Mouse (Mus musculus) layer of hippocampus, adult 8-10 months (tissue): Measurements from ENCODE around the gene Foxe1. TPM values are rescaled to one million over a fixed set of nuclear protein-coding genes. Genes with fewer than 3 reads are reported as not detected.
A peak's percentile ranks its signal among the peaks of the same experiment; 100 is the strongest.

Source experiments
- DNase-seq, 2 experiments: peaks; one replicate each; pipeline ENCODE4 v3.0.0; 2022; ENCODE audit warnings: low spot score in 2 of 2
- total RNA-seq, 4 experiments: library from RNA; stranded (reverse); gene quantifications; 2 replicates each; pipeline ENCODE4 v1.2.4; 2022

The Foxe1 gene
- total RNA-seq, result not detected

- no peak for DNase-seq
Measured at GRCm38 (mm10) chr4:46343596-46344260, at the start of gene Foxe1. TSS of gene Foxe1 (plus strand) at chr4:46343609.

- DNase-seq, result peak; percentile 7 to 9
Measured at GRCm38 (mm10) chr4:46304071-46304470, 39.3 kb upstream of the Foxe1 start.

GRCm38 (mm10) chr4:46304757-46305384 lies 38.5 kb upstream of the Foxe1 start:
- DNase-seq, result peak; percentile 26 to 76

- DNase-seq, result no peak
Measured at GRCm38 (mm10) chr4:46305436-46305835, 38.0 kb upstream of the Foxe1 start.

GRCm38 (mm10) chr4:46307341-46307740 lies 36.1 kb upstream of the Foxe1 start:
- DNase-seq, result peak; percentile 32 to 40

- no peak for DNase-seq
Measured at GRCm38 (mm10) chr4:46307869-46308268, 35.5 kb upstream of the Foxe1 start.

GRCm38 (mm10) chr4:46311631-46312030 lies 31.8 kb upstream of the Foxe1 start:
- no peak for DNase-seq

GRCm38 (mm10) chr4:46321730-46322389 lies 21.5 kb upstream of the Foxe1 start:
- no peak for DNase-seq

- DNase-seq, result no peak
Measured at GRCm38 (mm10) chr4:46322715-46323114, 20.7 kb upstream of the Foxe1 start.

GRCm38 (mm10) chr4:46328906-46329305 lies 14.5 kb upstream of the Foxe1 start:
- DNase-seq, result no peak

- no peak for DNase-seq
Measured at GRCm38 (mm10) chr4:46335846-46336245, 7.6 kb upstream of the Foxe1 start.

GRCm38 (mm10) chr4:46337990-46338389 lies 5.4 kb upstream of the Foxe1 start:
- DNase-seq, result no peak

- DNase-seq, result no peak
Measured at GRCm38 (mm10) chr4:46339026-46339425, 4.4 kb upstream of the Foxe1 start.

GRCm38 (mm10) chr4:46339584-46339983 lies 3.8 kb upstream of the Foxe1 start:
- no peak for DNase-seq

GRCm38 (mm10) chr4:46341831-46342680 lies 1.4 kb upstream of the Foxe1 start:
- DNase-seq, result no peak

GRCm38 (mm10) chr4:46342711-46343286 lies 610 bp upstream of the Foxe1 start:
- DNase-seq, result no peak

- no peak for DNase-seq
Measured at GRCm38 (mm10) chr4:46344288-46344687, 879 bp downstream of the Foxe1 start.

- no peak for DNase-seq
Measured at GRCm38 (mm10) chr4:46345056-46345772, 1.8 kb downstream of the Foxe1 start.

GRCm38 (mm10) chr4:46345773-46346100 lies 2.3 kb downstream of the Foxe1 start:
- DNase-seq, result no peak

GRCm38 (mm10) chr4:46346221-46346620 lies 2.8 kb downstream of the Foxe1 start:
- no peak for DNase-seq

- DNase-seq, result no peak
Measured at GRCm38 (mm10) chr4:46347141-46347540, 3.7 kb downstream of the Foxe1 start.
